Mouse (Mus musculus) kidney, adult 2 months (tissue): ENCODE results near the gene Pank1. TPM values are rescaled to one million over a fixed set of nuclear protein-coding genes. Genes with fewer than 3 reads are reported as not detected.

Experiments
- DNase-seq: peaks from one replicate; pipeline ENCODE4 v3.0.0; 2021
- H3K27ac ChIP-seq: fragments of 200-500 bp; 2 replicates; pipeline ENCODE4 v1.5.1; 2012; ENCODE audit warnings: low read depth, low read length, control low read depth, inconsistent platforms; ENCODE audit not compliant: insufficient read depth
- H3K27me3 ChIP-seq: fragments of 200-500 bp; replicated peaks from 2 replicates; pipeline ENCODE4 v1.6.1; 2012; ENCODE audit warnings: mild to moderate bottlenecking, moderate library complexity, low read length, inconsistent platforms; ENCODE audit not compliant: control insufficient read depth, insufficient read depth
- H3K36me3 ChIP-seq: fragments of 200-500 bp; 2 replicates; pipeline ENCODE4 v1.6.1; 2012; ENCODE audit warnings: mild to moderate bottlenecking, moderate library complexity, low read length, inconsistent platforms; ENCODE audit not compliant: control insufficient read depth, insufficient read depth
- H3K4me1 ChIP-seq: fragments of 200-500 bp; 2 replicates; pipeline ENCODE4 v1.6.1; 2011; ENCODE audit warnings: low read length; ENCODE audit not compliant: control insufficient read depth, insufficient read depth
- H3K4me3 ChIP-seq: fragments of 200-500 bp; 2 replicates; pipeline ENCODE4 v1.5.1; 2011; ENCODE audit warnings: mild to moderate bottlenecking, low read depth, low read length, control low read depth; ENCODE audit not compliant: insufficient read depth
- CTCF ChIP-seq: fragments of 200-500 bp; conservative IDR thresholded peaks from 2 replicates; pipeline ENCODE4 v1.5.1; 2011; ENCODE audit warnings: low read depth, mild to moderate bottlenecking, control low read depth, low read length, moderate library complexity, mixed read lengths; ENCODE audit not compliant: insufficient read depth, insufficient read length
- POLR2A ChIP-seq: fragments of 200-500 bp; IDR thresholded peaks from one replicate; pipeline ENCODE4 v1.6.1; 2011; ENCODE audit warnings: low read depth, low read length, control low read depth
- WGBS: fragments of 180-500 bp; shearing (Covaris S2); methylation state at CpG from one replicate; pipeline ENCODE4 v1.1.7; 2018; 5-methylcytosine and 5-hydroxymethylcytosine counted together
- polyA plus RNA-seq: library from polyadenylated mRNA; depleted of rRNA; stranded (reverse); fragments of >200 nt; gene quantifications from 2 replicates; pipeline ENCODE4 v1.2.3, GENCODE M21; 2012; rRNA removed

The Pank1 gene
- 8.7 and 14.3 TPM in 2 replicates for polyA plus RNA-seq

DNA sequence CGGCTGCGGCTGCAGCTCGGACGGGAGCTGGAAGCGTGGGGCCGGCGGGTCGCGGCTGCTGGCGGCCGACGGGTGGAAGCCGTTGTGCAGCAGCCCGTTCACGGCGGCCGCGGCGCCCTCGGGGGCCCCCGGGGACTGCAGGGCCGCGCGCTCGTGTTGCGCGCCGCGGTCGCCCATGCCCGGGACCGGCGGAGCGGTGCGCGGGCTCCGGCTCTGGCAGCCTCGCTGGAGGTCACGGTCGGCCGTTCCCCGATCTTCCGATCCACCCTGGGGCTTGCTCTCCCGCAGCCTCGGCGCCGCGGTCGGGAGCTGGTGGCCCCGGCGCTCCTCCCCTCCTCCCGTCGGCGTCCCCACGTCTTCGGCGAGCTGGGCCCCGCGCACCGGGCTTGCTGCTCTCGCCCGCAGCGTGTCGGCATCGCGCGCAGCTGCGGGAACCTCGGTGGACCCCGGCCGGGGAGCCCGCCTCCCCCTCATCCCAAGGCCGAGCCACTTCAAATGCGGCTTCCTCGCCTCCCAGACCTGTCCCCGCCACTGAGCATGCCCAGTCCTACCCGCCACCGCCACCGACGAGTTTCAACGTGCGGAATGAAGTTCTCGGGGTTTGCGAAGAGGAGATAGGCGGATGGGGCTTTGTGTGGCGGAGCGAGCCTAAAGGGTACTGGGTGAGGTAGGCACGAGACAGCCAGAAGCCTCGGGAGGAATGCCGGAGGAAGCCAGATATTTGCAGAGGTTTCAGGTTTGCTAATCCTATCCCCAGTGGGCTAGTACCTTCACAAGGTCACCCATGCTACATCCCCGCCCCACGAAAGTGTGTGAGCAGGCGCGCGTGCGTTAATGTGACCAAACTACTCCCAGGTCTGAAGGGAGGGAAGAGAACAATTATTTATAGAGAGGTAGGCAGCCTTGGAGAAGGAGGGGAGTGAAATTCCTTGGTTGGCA lies at the start of gene Pank1:
TSS of gene Pank1 (minus strand) at position 853 of the 939 bp plus-strand sequence.
- Histone ChIP-seq H3K4me1 (peaks cover 11% of the 10 kb centered on the region), H3K4me3 (peak within 1 kb of the TSS; percentile 84), H3K27me3 (no peaks in the 10 kb centered on the region), H3K27ac (peak within 1 kb of the TSS; percentile 98), H3K36me3 (no peaks in the 10 kb centered on the region)
- peak; percentile 92 for DNase-seq
- TF ChIP-seq CTCF, result no peak
- peak; percentile 8 for TF ChIP-seq POLR2A
- under 1% methylated on average over 96 of the region's 96 CpGs for WGBS

DNA sequence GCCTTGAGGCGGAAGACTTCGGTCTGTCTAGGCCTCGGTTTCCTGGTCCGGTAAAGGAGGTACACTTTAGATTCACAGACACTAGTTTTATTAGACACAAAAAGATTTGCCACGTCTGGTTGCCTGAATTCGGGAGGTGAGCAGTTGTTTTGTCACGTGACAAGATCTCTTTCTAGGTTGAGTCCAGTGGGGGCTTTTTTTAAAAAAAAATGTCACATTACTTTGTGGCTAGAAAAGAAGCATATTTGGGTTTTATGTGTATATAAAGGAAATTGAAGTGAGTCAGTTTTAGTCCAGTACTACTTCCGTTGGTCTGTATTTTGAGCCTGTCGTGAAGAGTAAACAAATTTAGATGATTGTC lies 43.3 kb upstream of the Pank1 start:
- Histone ChIP-seq H3K27me3 (no peaks in the 10 kb centered on the region), H3K4me3 (peak overlapping the region; percentile 94), H3K4me1 (no peaks in the 10 kb centered on the region), H3K36me3 (no peaks in the 10 kb centered on the region), H3K27ac (no peak overlapping the region)
- no peak for TF ChIP-seq POLR2A
- no peak for TF ChIP-seq CTCF
- no peak for DNase-seq
- under 1% methylated on average over 9 of the region's 9 CpGs for WGBS

DNA sequence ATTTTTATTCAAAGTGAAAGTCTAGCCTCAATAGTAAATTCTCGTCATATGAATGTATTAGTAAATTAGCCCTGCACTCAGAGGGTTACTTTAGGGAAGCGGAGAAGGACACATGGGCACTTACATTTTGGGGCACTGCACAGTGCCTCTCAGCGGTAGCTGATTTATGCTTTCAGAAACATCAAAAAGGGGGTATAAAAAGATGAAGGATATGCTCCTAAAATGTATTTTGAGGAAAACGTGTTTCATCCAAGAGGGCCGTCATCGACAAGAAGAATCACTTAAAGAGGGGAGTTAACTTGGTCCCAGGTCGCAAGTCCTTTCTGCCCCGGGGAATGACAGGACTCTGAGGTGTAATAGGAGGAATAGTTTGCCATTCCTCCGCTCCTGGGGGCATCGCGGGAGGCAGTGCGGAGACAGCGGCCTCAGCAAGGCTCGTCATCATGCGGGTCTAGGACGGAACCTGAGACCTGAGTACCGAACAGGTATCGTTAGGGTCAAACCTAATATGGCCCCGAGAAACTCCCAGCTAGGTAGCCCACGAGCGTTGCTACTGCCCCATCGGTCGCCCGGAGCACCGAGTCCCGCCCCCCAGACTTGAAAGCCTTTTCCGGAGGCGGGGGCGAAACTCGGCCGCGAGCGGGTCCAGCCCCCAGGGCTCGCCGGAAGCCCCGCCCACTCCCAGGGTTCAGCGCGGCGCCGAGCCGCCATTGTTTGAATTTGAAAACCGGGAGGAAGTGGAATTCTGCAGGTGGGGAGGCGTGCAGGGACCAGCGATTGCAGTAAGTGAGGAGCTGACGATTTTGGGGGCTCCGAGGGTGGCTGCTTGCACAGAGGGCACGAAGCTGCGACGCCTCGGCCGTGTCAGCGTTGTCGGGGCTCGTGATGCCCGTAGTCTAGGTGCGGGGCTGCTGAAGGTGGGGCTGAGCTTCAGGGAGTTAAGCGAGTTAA lies 42.7 kb upstream of the Pank1 start, which contains the start of gene Kif20b:
TSS of gene Kif20b (plus strand) at position 710 of the 951 bp plus-strand sequence.
- TF ChIP-seq POLR2A (peak; percentile 44), CTCF (no peak)
- Histone ChIP-seq H3K4me3 (peak within 1 kb of the TSS; percentile 94), H3K4me1 (no peaks in the 10 kb centered on the region), H3K27ac (peak within 1 kb of the TSS; percentile 88), H3K36me3 (no peaks in the 10 kb centered on the region), H3K27me3 (no peaks in the 10 kb centered on the region)
- peak; percentile 95 for DNase-seq
- WGBS, result under 1% methylated on average over 57 of the region's 57 CpGs

DNA sequence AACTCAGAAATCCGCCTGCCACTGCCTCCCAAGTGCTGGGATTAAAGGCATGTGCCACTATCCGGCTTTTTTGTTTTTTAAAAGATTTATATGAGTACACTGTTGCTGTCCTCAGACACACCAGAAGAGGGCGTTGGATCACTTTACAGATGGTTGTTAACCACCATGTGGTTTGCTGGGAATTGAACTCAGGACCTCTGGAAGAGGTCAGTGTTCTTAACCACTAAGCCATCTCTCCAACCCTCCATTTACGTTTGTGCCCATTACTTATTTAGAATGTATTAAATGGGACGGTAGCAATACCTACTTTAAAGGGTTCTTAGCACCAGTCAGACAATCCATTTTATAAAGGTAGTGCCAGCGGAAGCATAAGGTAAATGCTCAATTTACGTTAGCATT lies 42.0 kb upstream of the Pank1 start:
- TF ChIP-seq CTCF (no peak), POLR2A (no peak)
- peak overlapping the region; percentile 94 for H3K4me3 ChIP-seq
- H3K27ac ChIP-seq, result peak overlapping the region; percentile 88; the same call in 1 of the 2 replicates
- 24% methylated on average over 7 of the region's 7 CpGs for WGBS
- no peaks in the 10 kb centered on the region for H3K27me3 ChIP-seq
- DNase-seq, result no peak
- no peaks in the 10 kb centered on the region for H3K4me1 ChIP-seq
- H3K36me3 ChIP-seq, result no peaks in the 10 kb centered on the region

DNA sequence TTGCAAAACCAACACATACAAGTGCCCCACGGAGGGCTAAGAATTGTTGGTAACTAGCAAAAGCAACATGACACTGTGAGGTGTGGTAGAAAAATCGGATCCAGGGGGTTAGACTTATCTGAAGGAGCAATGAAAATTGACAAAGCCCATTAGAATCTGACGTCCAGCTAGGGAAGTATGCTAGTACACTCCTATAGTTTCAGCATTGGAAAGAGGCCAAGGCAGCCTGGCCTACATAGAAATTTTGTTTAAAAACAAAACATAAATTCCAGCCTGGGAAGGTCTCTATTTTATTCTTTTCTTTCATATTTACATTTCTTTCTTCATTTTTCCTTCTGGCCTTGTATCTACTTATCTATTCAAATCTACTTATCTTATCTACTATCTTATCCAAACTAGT lies 41.3 kb upstream of the Pank1 start:
- 70% methylated on average over 3 of the region's 3 CpGs for WGBS
- Histone ChIP-seq H3K36me3 (no peaks in the 10 kb centered on the region), H3K4me3 (no peak overlapping the region), H3K27ac (peak overlapping the region; percentile 88), H3K27me3 (no peaks in the 10 kb centered on the region), H3K4me1 (no peaks in the 10 kb centered on the region)
- no peak for DNase-seq
- TF ChIP-seq CTCF (no peak), POLR2A (no peak)

DNA sequence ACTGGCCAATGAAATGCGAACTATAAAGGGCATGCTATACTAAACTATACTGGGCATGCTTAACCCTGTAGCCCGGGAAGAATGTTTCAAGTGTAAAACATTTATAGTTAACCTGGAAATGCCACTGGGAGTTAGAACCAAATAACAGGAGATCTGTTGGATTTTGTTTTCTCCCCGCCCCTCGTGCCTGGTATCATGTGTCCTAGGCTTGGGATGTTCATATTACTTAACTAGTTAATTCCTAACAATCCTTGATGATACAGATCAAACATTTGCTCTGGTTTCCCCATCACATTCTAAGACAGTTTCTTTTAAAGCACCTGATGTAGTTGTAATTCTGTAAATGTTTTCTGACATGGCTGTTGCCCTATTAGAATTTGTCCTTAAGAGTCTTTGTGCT lies 40.8 kb upstream of the Pank1 start:
- peak; percentile 76 for DNase-seq
- Histone ChIP-seq H3K27ac (peak overlapping the region; percentile 88; the same call in 1 of the 2 replicates), H3K36me3 (no peaks in the 10 kb centered on the region), H3K4me1 (no peaks in the 10 kb centered on the region), H3K27me3 (no peaks in the 10 kb centered on the region), H3K4me3 (no peak overlapping the region)
- WGBS, result 63% methylated on average over 4 of the region's 4 CpGs
- TF ChIP-seq CTCF (no peak), POLR2A (no peak)
